Mouse (Mus musculus) splenic B cell, adult 2 months (primary cell): ENCODE data around the gene Wwox.
A peak's percentile ranks its signal among the peaks of the same experiment; 100 is the strongest.

Experiments used
- DNase-seq: peaks from one replicate; pipeline ENCODE4 v3.0.0-alpha.2; 2011; ENCODE audit warnings: low read depth, low spot score
- H3K27me3 ChIP-seq: 2 replicates; pipeline ENCODE4 v1.6.1; 2012; ENCODE audit warnings: mild to moderate bottlenecking, low read length, moderate library complexity, mixed read lengths; ENCODE audit not compliant: control insufficient read depth, poor library complexity, insufficient read depth, severe bottlenecking
- H3K36me3 ChIP-seq: 2 replicates; pipeline ENCODE4 v1.6.1; 2012; ENCODE audit warnings: mild to moderate bottlenecking, low read length, moderate library complexity, mixed read lengths; ENCODE audit not compliant: control insufficient read depth, poor library complexity, insufficient read depth, severe bottlenecking

Gene Wwox

DNA sequence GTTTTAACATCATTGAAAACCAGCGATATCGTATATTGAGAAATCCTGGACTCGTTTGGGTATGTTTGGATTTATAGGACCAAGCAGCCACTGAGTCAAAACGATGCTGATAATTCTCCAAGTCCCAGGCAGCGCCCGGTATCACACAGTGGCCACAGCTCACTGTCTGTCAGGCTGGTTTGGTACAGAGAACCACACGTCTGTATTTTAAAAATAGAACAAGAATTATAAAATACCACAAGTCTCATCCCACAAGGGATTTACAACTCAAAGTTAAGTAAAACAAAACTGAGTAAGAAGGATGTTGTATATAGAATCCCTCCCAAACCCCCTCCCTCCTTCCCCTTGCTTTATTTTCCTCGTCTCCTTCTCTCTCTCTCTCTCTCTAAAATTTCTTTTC, 108.9 kb downstream of the Wwox start:
- no peaks in the 10 kb centered on the region for H3K36me3 ChIP-seq
- no peaks in the 10 kb centered on the region for H3K27me3 ChIP-seq
- no peak for DNase-seq

DNA sequence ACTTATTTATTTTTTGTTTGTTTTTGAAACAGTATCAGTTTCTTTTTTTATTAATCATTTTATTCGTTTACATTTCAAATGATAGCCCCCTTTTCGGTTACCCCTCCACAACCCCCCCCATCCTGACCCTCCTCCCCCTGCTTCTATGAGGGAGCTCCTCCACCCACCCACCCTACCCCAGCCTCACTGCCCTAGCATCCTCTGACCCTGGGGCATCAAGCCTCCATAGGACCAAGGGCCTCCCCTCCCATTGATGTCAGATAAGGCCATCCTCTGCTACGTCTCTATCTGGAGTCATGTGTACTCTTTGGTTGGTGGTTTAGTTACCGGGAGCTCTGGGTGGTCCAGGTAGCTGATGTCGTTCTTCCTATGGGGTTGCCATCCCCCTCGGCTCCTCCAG, 109.4 kb downstream of the Wwox start:
- DNase-seq, result no peak
- Histone ChIP-seq H3K27me3 (no peaks in the 10 kb centered on the region), H3K36me3 (no peaks in the 10 kb centered on the region)

DNA sequence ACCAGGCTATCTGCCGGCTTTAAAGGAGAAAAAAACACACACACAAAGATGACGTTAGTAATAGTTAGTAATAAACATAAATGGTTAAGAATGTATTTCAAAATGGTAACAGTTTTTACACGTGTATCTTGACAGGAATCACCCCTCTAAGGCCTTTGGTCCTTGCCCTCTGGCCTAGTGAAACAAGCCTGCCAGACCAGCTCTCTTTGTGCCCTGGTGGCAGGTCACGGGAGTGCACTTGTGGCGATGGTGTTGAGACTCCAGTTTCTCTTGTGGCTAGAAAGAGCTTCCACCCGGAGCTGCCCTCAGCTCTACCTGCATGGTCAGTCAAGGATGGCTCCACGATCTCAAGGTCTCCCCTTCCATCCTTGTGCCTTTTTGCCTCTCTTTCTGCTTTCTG, 110.6 kb downstream of the Wwox start:
- DNase-seq, result peak; percentile 19
- Histone ChIP-seq H3K36me3 (no peaks in the 10 kb centered on the region), H3K27me3 (no peaks in the 10 kb centered on the region)

DNA sequence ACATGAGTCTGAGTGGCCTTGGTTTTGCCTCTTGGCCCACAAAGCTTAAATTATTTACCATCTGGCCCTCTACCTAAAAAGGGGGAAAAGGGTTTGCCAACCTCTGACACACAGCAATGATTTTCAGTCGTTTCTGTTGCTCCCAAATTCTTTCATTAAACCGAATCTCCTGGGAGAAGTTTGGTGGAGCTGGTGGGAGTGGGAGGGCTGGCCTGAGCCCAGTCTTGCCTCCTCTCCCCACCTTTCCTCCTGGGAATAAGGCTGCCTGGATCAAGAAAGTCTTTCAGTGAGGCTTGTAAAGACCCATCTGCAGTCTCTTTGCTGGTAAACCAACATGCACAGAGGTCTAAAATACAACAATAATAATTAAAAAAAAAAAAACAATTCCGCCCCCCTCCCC, 113.2 kb downstream of the Wwox start:
- H3K27me3 ChIP-seq, result no peaks in the 10 kb centered on the region
- no peak for DNase-seq
- no peaks in the 10 kb centered on the region for H3K36me3 ChIP-seq

DNA sequence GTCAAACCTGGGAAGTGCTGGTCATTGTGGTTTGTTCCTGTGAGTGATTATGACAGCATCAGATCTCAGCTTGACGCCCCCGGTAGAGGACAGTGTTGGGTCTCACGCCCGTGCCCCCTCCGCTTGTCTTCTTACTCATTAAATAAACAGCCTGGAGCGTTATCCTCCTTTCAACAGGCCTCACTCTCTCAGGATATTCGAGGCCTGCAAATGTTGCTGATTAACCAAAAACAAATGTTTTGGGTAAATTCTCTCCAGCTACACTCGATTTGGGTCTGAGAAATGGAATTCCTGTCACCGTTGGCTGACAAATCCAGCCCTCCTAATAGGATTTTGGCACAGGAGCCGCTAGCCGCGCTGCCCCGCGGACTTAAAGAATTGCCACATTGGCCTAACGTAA, 115.5 kb downstream of the Wwox start:
- Histone ChIP-seq H3K36me3 (no peaks in the 10 kb centered on the region), H3K27me3 (no peaks in the 10 kb centered on the region)
- no peak for DNase-seq

DNA sequence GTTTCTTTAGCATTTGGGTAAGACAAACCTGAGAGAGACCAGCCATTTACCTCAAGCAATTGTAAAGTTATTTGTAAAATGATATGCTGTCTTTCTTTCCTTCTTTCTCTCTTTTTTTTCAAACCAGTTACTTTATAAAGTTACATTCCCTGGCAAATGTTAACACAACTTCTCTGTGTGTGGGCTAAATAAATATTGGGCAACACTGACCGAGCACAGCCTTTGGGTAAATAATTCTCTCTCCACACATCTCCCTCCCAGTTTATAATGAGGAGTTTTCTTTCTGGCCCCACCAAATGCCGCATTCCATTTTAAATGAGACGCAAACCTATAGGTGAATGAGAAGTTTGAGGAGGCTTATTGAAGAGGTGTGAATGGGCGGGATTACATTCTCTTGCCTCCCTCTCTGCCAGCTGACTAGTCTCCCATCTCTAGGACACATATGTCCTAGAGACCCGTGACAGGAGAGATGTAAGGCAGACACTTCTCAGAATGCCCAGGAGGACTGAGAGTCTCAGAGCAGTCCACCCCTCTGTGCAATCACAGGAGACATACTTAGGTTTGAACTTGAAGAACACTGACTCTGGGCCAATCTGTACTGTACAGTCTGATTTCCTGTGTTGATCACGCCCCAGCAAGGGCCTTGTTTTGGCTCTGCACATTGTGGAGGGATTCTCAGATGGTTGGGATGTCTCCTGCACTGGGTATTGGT, 116.2 kb downstream of the Wwox start:
- no peaks in the 10 kb centered on the region for H3K27me3 ChIP-seq
- H3K36me3 ChIP-seq, result no peaks in the 10 kb centered on the region
- DNase-seq, result no peak

DNA sequence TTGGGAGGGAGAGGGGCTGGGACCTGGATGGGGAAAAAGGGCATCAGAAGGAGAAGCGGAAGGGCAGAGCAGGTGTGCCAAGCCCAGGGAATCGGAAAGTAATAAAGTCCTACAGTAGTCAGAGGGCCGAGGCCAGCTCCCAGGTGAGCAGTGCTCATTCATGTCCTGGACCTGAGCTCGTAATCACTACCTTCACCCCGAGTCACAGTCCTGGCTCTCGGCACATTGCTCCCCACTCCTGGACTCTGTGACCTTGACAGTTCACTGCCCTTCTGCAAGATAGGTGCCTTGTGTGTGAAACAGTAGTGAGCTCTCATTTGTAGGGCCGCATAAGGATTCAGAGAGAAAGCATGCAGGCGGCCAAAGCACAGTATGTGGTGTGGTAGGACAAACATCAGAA, 121.7 kb downstream of the Wwox start:
- DNase-seq, result no peak
- Histone ChIP-seq H3K27me3 (no peaks in the 10 kb centered on the region), H3K36me3 (no peaks in the 10 kb centered on the region)

DNA sequence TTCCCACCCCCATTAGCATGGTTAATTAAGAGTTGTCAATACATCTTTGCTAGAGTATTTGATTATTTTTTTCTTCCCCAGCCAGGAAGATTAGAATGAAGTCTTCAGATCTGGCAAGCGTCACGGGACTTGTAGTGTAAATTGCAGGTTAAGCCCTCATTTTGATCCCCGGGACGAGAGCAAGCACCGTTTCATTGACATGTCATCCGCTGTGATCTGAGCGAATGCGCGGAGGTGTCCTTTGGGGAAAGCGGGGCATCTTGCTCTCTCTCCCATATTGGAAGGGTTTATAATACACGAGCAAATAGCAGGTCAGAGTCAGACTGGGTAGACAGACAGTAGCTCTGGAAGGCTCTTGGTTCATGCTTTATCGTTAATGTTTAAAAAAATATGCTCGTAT, 123.0 kb downstream of the Wwox start:
- DNase-seq, result no peak
- no peaks in the 10 kb centered on the region for H3K27me3 ChIP-seq
- H3K36me3 ChIP-seq, result no peaks in the 10 kb centered on the region

DNA sequence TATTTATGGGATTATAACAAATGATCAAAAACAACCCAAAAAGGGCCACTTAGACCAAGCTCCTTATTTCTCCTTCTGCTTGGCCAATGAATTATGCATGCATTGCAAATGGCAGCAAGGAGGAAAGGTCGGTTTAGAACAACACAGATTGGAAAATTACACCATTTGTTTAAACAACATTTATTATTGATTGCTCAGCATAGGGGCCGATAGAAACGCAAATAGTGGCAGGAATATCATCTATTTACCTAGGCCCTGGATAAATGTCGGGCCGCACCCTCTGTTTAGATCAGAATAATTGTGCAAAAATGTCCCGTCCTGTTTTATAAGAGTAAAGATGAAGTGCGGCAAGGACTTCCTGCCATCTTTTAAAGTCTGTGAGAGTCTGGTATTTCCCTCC, 123.9 kb downstream of the Wwox start:
- DNase-seq, result no peak
- H3K27me3 ChIP-seq, result no peaks in the 10 kb centered on the region
- no peaks in the 10 kb centered on the region for H3K36me3 ChIP-seq

DNA sequence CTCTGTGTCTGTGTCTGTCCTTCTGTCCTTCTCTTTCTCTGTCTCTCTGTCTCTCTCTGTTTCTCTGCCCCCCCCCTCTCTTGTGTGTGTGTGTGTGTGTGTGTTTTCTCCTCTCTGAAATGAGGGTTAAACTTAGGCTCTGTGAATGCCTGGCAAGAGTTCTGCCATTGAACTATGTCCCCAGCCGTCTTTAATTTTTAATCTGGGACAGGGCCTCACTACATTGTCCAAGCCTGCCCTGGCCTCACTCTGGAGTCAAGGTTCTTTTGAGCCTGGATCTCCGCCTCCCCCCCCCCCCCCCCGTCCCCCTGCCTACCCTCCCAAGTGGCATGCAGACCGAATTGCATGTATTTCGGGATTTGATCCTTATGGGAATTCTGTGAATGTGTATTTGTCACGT, 124.6 kb downstream of the Wwox start:
- no peaks in the 10 kb centered on the region for H3K27me3 ChIP-seq
- no peaks in the 10 kb centered on the region for H3K36me3 ChIP-seq
- no peak for DNase-seq

DNA sequence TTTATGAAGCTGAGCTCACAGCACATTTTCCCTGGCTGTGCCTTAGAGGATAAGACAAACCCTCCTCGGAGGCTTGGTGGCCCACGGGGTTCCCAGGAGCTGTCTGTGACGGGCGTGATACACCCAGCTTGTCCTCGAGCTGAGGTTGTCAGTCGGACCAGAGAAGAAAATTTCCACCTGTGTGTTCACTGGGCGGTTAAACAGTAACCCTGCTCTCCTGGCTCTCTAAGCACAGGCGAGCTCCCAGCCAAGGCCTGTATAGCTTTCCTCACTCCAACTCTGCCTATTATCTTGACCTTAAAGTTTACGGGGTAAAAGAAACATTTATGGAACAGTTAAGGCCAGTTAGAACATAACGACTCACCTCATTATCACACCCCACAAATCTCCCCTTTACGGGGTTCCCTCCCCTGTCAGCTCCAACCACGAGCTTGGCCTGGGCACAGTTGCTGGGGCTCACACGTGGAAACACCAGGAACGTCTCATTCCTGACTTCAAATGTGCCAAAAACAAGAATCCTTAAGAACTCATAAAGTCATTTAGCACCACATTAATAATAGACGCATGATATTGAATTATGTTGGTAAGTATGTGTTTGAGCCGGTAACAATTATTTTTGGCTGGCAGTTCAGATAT, 129.2 kb downstream of the Wwox start:
- H3K27me3 ChIP-seq, result no peaks in the 10 kb centered on the region
- no peaks in the 10 kb centered on the region for H3K36me3 ChIP-seq
- DNase-seq, result no peak

DNA sequence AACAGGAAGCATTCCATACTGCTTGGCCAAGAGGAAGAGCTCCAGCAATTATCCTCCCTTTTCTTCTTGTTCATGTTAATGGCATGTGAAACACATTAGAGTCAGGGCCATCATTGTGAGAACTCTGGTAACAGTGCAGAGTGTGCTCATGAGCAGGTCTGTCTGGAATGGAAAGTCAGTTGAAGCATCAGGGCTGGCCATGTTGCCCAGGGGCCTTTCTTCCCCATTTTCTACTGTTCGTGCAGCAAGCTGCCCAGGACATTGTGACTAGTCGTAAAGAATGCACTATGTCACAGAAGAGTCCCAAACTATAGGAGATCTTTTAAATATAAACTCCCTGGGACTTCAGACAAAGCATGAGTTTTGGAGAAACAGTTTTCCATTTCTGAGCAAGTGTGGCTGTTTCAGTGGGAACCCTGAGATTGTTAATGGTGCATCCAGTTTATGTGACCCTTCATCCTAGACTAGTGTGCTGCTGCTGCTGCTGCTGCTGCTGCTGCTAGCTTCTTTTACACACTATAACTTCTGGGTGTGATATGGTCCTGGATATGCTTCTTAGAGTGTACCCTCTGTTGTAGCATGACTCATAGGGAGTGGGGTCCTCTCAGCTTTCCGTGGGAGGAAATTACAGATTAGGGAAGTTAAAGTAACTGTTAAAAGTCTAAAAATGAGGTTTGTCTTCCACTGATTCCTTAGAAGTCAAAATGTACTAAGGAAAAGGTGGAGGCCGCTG, 133.7 kb downstream of the Wwox start:
- Histone ChIP-seq H3K36me3 (no peaks in the 10 kb centered on the region), H3K27me3 (no peaks in the 10 kb centered on the region)
- DNase-seq, result no peak

DNA sequence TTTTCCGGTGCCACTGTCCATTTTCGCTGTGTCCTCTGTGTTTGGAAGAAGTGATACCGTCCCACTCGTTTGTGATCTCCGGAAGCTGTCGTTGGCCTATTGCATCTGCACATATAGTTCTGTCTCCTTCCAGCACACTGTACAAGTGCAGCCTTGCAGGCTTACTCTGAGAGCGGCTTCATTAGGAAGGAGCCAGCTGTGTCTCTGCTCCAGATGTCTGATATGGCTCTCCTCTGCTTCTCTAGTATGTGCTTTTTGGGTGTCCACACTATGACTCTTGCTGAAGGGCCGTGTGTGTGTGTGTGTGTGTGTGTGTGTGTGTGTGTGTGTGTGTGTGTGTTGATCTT, 134.3 kb downstream of the Wwox start:
- H3K36me3 ChIP-seq, result no peaks in the 10 kb centered on the region
- no peaks in the 10 kb centered on the region for H3K27me3 ChIP-seq
- DNase-seq, result no peak

DNA sequence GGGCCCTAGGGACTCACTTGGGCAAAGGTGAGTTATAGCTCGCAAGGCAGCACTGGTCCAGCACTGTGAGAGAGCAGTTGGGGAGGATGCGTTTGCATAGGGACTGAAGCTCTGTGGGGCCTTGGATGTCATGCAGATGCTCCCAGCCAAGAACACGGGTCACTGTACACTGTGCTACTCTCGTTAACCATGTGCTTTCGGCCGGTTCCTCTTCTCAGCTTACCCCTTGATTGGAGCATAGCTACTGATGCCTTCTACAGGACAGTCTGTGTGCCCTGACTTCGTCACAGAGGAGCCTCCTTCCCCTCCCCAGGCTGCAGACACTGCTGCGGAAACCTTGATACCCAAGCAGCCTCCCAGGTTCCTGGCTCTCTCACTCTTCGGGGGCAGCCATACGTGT, 139.8 kb downstream of the Wwox start:
- H3K36me3 ChIP-seq, result no peaks in the 10 kb centered on the region
- no peaks in the 10 kb centered on the region for H3K27me3 ChIP-seq
- DNase-seq, result no peak

DNA sequence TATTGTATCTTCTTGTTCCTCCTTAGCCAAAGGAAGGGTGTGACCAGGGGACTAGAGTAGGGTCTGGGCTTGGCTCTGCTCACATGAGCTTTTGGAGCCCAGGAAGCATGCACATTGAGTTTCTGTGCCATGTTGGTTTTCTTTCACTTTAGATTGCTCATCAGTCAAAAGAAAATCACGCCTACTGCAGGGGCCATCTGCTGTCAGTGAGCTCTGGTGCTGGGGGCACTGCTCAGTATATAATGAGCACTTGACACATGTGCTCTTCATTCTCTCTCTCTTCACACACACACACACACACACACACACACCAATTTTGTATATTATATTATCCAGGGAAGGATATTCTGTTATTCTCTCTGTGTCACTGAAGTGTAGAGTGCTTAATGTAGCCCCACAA, 141.2 kb downstream of the Wwox start:
- H3K36me3 ChIP-seq, result no peaks in the 10 kb centered on the region
- DNase-seq, result no peak
- no peaks in the 10 kb centered on the region for H3K27me3 ChIP-seq
